Mouse (Mus musculus) forebrain, postnatal 0 days (tissue): Measurements from ENCODE around the gene Stard5. TPM values are rescaled to one million over a fixed set of nuclear protein-coding genes. Genes with fewer than 3 reads are reported as not detected.

ENCODE experiments used
- ATAC-seq: fragments of 200-750 bp; cut with Nextera tagmentation; 2 replicates; pipeline ENCODE4 v1.8.0; 2017; ENCODE audit warnings: mild to moderate bottlenecking, moderate library complexity
- DNase-seq: peaks from one replicate; pipeline ENCODE4 v3.0.0-alpha.2; 2015
- H3K27ac ChIP-seq: fragments of 300-500 bp; sonication (generic); 2 replicates; pipeline ENCODE4 v1.5.1; 2014; ENCODE audit warnings: low read depth, mild to moderate bottlenecking, antibody characterized with exemption, low read length, moderate library complexity, mixed read lengths
- H3K27me3 ChIP-seq: fragments of 300-500 bp; sonication (generic); 2 replicates; pipeline ENCODE4 v1.6.1; 2014; ENCODE audit warnings: mild to moderate bottlenecking, low read length, mixed read lengths; ENCODE audit not compliant: insufficient read depth
- H3K36me3 ChIP-seq: fragments of 300-500 bp; sonication (generic); 2 replicates; pipeline ENCODE4 v1.6.1; 2014; ENCODE audit warnings: mild to moderate bottlenecking, moderate library complexity; ENCODE audit not compliant: insufficient read depth
- H3K4me1 ChIP-seq: fragments of 300-500 bp; sonication (generic); 2 replicates; pipeline ENCODE4 v1.6.1; 2014; ENCODE audit warnings: antibody characterized with exemption; ENCODE audit not compliant: insufficient read depth
- H3K4me2 ChIP-seq: fragments of 300-500 bp; sonication (generic); 2 replicates; pipeline ENCODE4 v1.6.1; 2014; ENCODE audit warnings: low read depth, mild to moderate bottlenecking, moderate library complexity
- H3K4me3 ChIP-seq: fragments of 300-500 bp; sonication (generic); 2 replicates; pipeline ENCODE4 v1.5.1; 2014; ENCODE audit warnings: low read depth, low read length, mixed read lengths
- H3K9ac ChIP-seq: fragments of 300-500 bp; sonication (generic); 2 replicates; pipeline ENCODE4 v1.6.1; 2014; ENCODE audit warnings: mild to moderate bottlenecking
- H3K9me3 ChIP-seq: fragments of 300-500 bp; sonication (generic); 2 replicates; pipeline ENCODE4 v1.6.1; 2016; ENCODE audit warnings: low read length
- CTCF ChIP-seq: sonication (generic); IDR thresholded peaks from 2 replicates; pipeline ENCODE4 v1.5.1; 2016; ENCODE audit warnings: antibody characterized with exemption, control low read depth, low read depth
- WGBS: fragments of 180-500 bp; shearing (Covaris S2); extraction: QIAGEN DNeasy Blood & Tissue Kit; methylation state at CpG from one replicate; pipeline ENCODE4 v1.1.7; 2014; 5-methylcytosine and 5-hydroxymethylcytosine counted together
- polyA plus RNA-seq: library from polyadenylated mRNA; unstranded; fragments of >200 nt; fragmentation: Nextera tagmentation; extraction: Ambion mirVana; gene quantifications from 2 replicates; pipeline ENCODE4 v1.2.1, GENCODE M21; 2015
- total RNA-seq: library from RNA; depleted of rRNA; stranded (reverse); fragments of >200 nt; gene quantifications from 2 replicates; pipeline ENCODE4 v1.2.3, GENCODE M21; 2014

The Stard5 gene
- total and polyA plus RNA-seq, 2 experiments from 2014 or later, result 5.5 to 9.6 TPM

GRCm38 (mm10) chr7:83604180-83604944 lies 27.4 kb upstream of the Stard5 start:
- no peaks in the 10 kb centered on the region for H3K27me3 ChIP-seq
- H3K9ac ChIP-seq, result no peak overlapping the region
- H3K36me3 ChIP-seq, result no peaks in the 10 kb centered on the region
- H3K27ac ChIP-seq, result no peak overlapping the region
- no peak overlapping the region for H3K4me2 ChIP-seq
- 91% methylated on average over 7 of the region's 7 CpGs for WGBS
- no peaks in the 10 kb centered on the region for H3K4me1 ChIP-seq
- H3K4me3 ChIP-seq, result no peak overlapping the region
- H3K9me3 ChIP-seq, result no peaks in the 10 kb centered on the region
- DNase-seq (no peak), ATAC-seq (no peak)
- no peak for TF ChIP-seq CTCF

GRCm38 (mm10) chr7:83606796-83607195 lies 25.0 kb upstream of the Stard5 start:
- Histone ChIP-seq H3K9me3 (no peaks in the 10 kb centered on the region), H3K36me3 (no peaks in the 10 kb centered on the region), H3K27ac (no peak overlapping the region), H3K4me2 (no peak overlapping the region), H3K9ac (no peak overlapping the region), H3K4me3 (no peak overlapping the region), H3K4me1 (no peaks in the 10 kb centered on the region), H3K27me3 (no peaks in the 10 kb centered on the region)
- DNase-seq (no peak), ATAC-seq (no peak)
- TF ChIP-seq CTCF, result no peak
- 91% methylated on average over 2 of the region's 2 CpGs for WGBS

DNA sequence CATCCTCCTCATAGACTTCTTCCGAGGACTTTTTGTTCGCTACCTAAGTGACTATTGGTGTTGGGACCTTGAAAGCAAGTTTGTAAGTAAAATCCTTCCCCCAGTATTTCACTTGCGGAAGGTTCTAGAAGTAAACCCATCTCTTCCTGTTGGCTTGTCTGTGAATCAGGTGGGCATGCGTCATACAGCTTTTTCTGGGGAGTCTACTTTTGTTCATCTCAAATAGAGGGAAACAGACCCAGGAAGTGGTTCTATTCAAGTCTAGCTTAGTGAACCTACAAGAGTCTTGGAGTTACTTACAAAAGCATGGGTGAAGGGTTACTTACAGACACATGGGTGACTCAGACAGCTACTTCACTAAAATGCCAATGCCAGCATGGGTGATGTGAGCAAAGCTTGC lies 21.9 kb upstream of the Stard5 start:
- H3K9ac ChIP-seq, result no peak overlapping the region
- no peak overlapping the region for H3K4me2 ChIP-seq
- no peak for TF ChIP-seq CTCF
- no peak overlapping the region for H3K27ac ChIP-seq
- ATAC-seq (no peak), DNase-seq (no peak)
- no peaks in the 10 kb centered on the region for H3K36me3 ChIP-seq
- no peaks in the 10 kb centered on the region for H3K4me1 ChIP-seq
- 94% methylated on average over 4 of the region's 4 CpGs for WGBS
- H3K9me3 ChIP-seq, result no peaks in the 10 kb centered on the region
- no peak overlapping the region for H3K4me3 ChIP-seq
- H3K27me3 ChIP-seq, result no peaks in the 10 kb centered on the region

- no peak overlapping the region for H3K4me2 ChIP-seq
- no peak overlapping the region for H3K9ac ChIP-seq
- H3K4me3 ChIP-seq, result no peak overlapping the region
- ATAC-seq, result no peak
- no peak for DNase-seq
- H3K4me1 ChIP-seq, result no peaks in the 10 kb centered on the region
- no peak overlapping the region for H3K27ac ChIP-seq
- H3K36me3 ChIP-seq, result no peaks in the 10 kb centered on the region
- WGBS, result 96% methylated on average over 1 of the region's 1 CpGs
- no peaks in the 10 kb centered on the region for H3K9me3 ChIP-seq
- no peaks in the 10 kb centered on the region for H3K27me3 ChIP-seq
- no peak for TF ChIP-seq CTCF
Measured at GRCm38 (mm10) chr7:83611886-83612285, 19.9 kb upstream of the Stard5 start.

- H3K4me1 ChIP-seq, result no peaks in the 10 kb centered on the region
- no peak overlapping the region for H3K9ac ChIP-seq
- WGBS, result 77% methylated on average over 3 of the region's 3 CpGs
- no peak overlapping the region for H3K4me3 ChIP-seq
- no peaks in the 10 kb centered on the region for H3K36me3 ChIP-seq
- no peak for TF ChIP-seq CTCF
- no peak overlapping the region for H3K27ac ChIP-seq
- no peaks in the 10 kb centered on the region for H3K27me3 ChIP-seq
- no peaks in the 10 kb centered on the region for H3K9me3 ChIP-seq
- H3K4me2 ChIP-seq, result no peak overlapping the region
- ATAC-seq (no peak; the same call in 1 of the 2 replicates), DNase-seq (peak; percentile 11)
Measured at GRCm38 (mm10) chr7:83615272-83615671, 16.5 kb upstream of the Stard5 start.

DNA sequence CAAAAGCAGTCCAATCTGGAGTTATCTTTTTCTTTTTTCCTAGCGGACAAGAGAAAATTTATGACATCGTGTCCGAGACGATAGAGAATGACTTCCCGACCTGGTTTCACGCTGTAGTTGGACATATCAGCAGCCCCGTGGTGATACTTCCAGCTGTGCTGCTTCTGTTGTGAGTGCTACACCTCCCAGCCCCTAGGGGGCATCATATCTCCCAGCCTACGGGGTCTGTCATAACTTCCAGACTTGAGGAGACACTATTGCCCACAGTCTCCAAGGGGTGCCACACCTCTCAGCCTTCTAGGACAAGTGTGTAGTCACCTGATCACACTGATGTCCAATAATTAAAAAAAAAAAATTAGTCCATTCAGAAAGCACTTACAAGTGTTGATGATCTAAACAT lies 15.9 kb upstream of the Stard5 start:
- Histone ChIP-seq H3K4me1 (no peaks in the 10 kb centered on the region), H3K9me3 (no peaks in the 10 kb centered on the region), H3K4me3 (no peak overlapping the region), H3K4me2 (no peak overlapping the region), H3K27me3 (no peaks in the 10 kb centered on the region), H3K9ac (no peak overlapping the region), H3K27ac (no peak overlapping the region), H3K36me3 (no peaks in the 10 kb centered on the region)
- DNase-seq (no peak), ATAC-seq (no peak)
- no peak; the same call in 1 of the 2 replicates for TF ChIP-seq CTCF
- WGBS, result 94% methylated on average over 8 of the region's 8 CpGs

DNA sequence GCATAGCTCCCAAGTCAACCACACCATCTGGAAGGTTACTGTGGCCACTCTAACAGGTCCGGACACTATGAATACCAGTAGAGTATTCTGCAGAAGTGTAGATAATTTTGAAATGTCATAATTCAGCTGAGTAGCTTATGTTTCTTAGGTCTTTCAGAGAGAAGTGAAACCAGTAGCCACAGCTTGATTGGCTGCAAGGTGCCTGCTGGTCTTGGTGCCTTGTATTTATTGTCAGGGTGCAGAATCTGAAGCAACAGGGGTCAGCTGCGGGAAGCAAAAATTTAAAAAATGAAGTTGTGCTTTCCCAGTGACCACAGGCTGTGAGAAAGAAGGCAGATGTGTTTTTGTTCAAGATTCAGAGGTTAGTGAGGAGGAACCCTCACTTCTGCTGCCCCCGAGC lies 15.5 kb upstream of the Stard5 start:
- WGBS, result 92% methylated on average over 3 of the region's 3 CpGs
- Histone ChIP-seq H3K27me3 (no peaks in the 10 kb centered on the region), H3K36me3 (no peaks in the 10 kb centered on the region), H3K4me1 (no peaks in the 10 kb centered on the region), H3K9ac (no peak overlapping the region), H3K9me3 (no peaks in the 10 kb centered on the region), H3K4me2 (no peak overlapping the region), H3K4me3 (no peak overlapping the region), H3K27ac (no peak overlapping the region)
- no peak for DNase-seq
- no peak for ATAC-seq
- no peak for TF ChIP-seq CTCF
